In genomic region chr13:83124651-83125050, GRCm38 (mm10) we compare ENCODE assay signal across 22 mouse cellular contexts.
DNase-seq lines count a peak whose midpoint lies in the region; ATAC-seq lines count a peak whose summit lies in the region.
"Had no signal": no experiment of that assay in that cellular context is flagged by ENCODE, and none has a peak within 500 bp of the region (broad histone marks: within the 10 kb centered on the region; RNA-seq: fewer than 3 reads in every experiment).

No protein-coding gene starts in this region.

- no peak overlapping the region for H3K4me2 ChIP-seq in hindbrain, embryonic 15.5 days
- no peak overlapping the region for H3K4me2 ChIP-seq in hindbrain, embryonic 13.5 days
- H3K4me2 ChIP-seq in neural tube, embryonic 14.5 days (ENCODE audit: low read depth, low read length) = no peak overlapping the region
- H3K4me2 ChIP-seq: embryonic facial prominence, embryonic 15.5 days; heart, embryonic 15.5 days had no signal

- peak; percentile 36; the same call in 1 of the 2 replicates for ATAC-seq in cerebellum, adult (ENCODE audit: insufficient number of reproducible peaks, low FRiP score, low TSS enrichment)
- ATAC-seq in hindbrain, embryonic 15.5 days (ENCODE audit: low FRiP score, low read depth) = peak; percentile 61
- no peak for ATAC-seq in hindbrain, embryonic 13.5 days (ENCODE audit: low FRiP score)
- ATAC-seq in neural tube, embryonic 14.5 days (ENCODE audit: low read depth) = 0 out of 2 replicates have a peak, but pooled peaks have one; percentile 38
- ATAC-seq: forebrain, embryonic 14.5 days; hindbrain, postnatal 0 days had no signal

- DNase-seq in cerebellum, adult 11-12 months = no peak
- DNase-seq in neural tube, embryonic 10.5 days (ENCODE audit: extremely low spot score, low spot score) = no peak
- DNase-seq in yolk sac, embryonic 10.5 days (ENCODE audit: low spot score) = no peak
- DNase-seq: adrenal gland, postnatal 10 days; cerebellum, adult 2 months; cerebellum, postnatal 10 days; embryo, embryonic 11 days; gastrocnemius, postnatal 25 days; heart, adult 18-20 months; heart, postnatal 14 days; kidney, adult 11 months had no signal

- WGBS in hindbrain, embryonic 15.5 days = 77% methylated on average over 2 of the region's 2 CpGs
- 80% methylated on average over 2 of the region's 2 CpGs for WGBS in hindbrain, embryonic 13.5 days
- WGBS in neural tube, embryonic 14.5 days = 69% methylated on average over 2 of the region's 2 CpGs

- H3K27ac ChIP-seq in hindbrain, embryonic 15.5 days (replicated peaks) = no peak overlapping the region
- H3K27ac ChIP-seq in hindbrain, embryonic 13.5 days = no peak overlapping the region
- H3K27ac ChIP-seq in neural tube, embryonic 14.5 days (ENCODE audit: low read depth, low read length) = no peak overlapping the region
- H3K27ac ChIP-seq: embryonic facial prominence, embryonic 15.5 days; forebrain, embryonic 10.5 days; heart, embryonic 10.5 days; heart, embryonic 15.5 days; hindbrain, postnatal 0 days had no signal

- H3K27me3 ChIP-seq in hindbrain, embryonic 15.5 days = no peaks in the 10 kb centered on the region
- no peaks in the 10 kb centered on the region for H3K27me3 ChIP-seq in hindbrain, embryonic 13.5 days
- no peaks in the 10 kb centered on the region for H3K27me3 ChIP-seq in neural tube, embryonic 14.5 days (ENCODE audit: control insufficient read depth, insufficient read depth, low read length)
- H3K27me3 ChIP-seq: embryonic facial prominence, embryonic 15.5 days; heart, embryonic 15.5 days had no signal

- H3K4me3 ChIP-seq in hindbrain, embryonic 15.5 days = no peak overlapping the region
- H3K4me3 ChIP-seq in hindbrain, embryonic 13.5 days = no peak overlapping the region
- H3K4me3 ChIP-seq in neural tube, embryonic 14.5 days (ENCODE audit: low read depth, low read length) = no peak overlapping the region
- H3K4me3 ChIP-seq: embryonic facial prominence, embryonic 15.5 days; erythroblast, embryonic 14.5 days; forebrain, embryonic 10.5 days; heart, embryonic 10.5 days; heart, embryonic 15.5 days had no signal

- H3K9ac ChIP-seq in hindbrain, embryonic 15.5 days = no peak overlapping the region
- no peak overlapping the region for H3K9ac ChIP-seq in hindbrain, embryonic 13.5 days
- H3K9ac ChIP-seq in neural tube, embryonic 14.5 days (replicated peaks; ENCODE audit: low read depth, low read length) = no peak overlapping the region
- H3K9ac ChIP-seq: embryonic facial prominence, embryonic 15.5 days; heart, embryonic 15.5 days had no signal

- H3K36me3 ChIP-seq in hindbrain, embryonic 15.5 days = no peaks in the 10 kb centered on the region
- no peaks in the 10 kb centered on the region for H3K36me3 ChIP-seq in hindbrain, embryonic 13.5 days
- H3K36me3 ChIP-seq in neural tube, embryonic 14.5 days (ENCODE audit: control insufficient read depth, insufficient read depth, low read length) = no peaks in the 10 kb centered on the region
- H3K36me3 ChIP-seq: embryonic facial prominence, embryonic 15.5 days; forebrain, embryonic 10.5 days; heart, embryonic 10.5 days; heart, embryonic 15.5 days had no signal

- H3K9me3 ChIP-seq in hindbrain, embryonic 15.5 days = no peaks in the 10 kb centered on the region
- no peaks in the 10 kb centered on the region for H3K9me3 ChIP-seq in hindbrain, embryonic 13.5 days
- no peaks in the 10 kb centered on the region for H3K9me3 ChIP-seq in neural tube, embryonic 14.5 days (ENCODE audit: control insufficient read depth, low read length)
- H3K9me3 ChIP-seq: embryonic facial prominence, embryonic 15.5 days; forebrain, embryonic 10.5 days; heart, embryonic 10.5 days; heart, embryonic 15.5 days had no signal

- no peaks in the 10 kb centered on the region for H3K4me1 ChIP-seq in hindbrain, embryonic 15.5 days (replicated peaks)
- H3K4me1 ChIP-seq in hindbrain, embryonic 13.5 days (replicated peaks) = no peaks in the 10 kb centered on the region
- no peaks in the 10 kb centered on the region for H3K4me1 ChIP-seq in neural tube, embryonic 14.5 days (ENCODE audit: control insufficient read depth, insufficient read depth, low read length)
- H3K4me1 ChIP-seq: embryonic facial prominence, embryonic 15.5 days; forebrain, embryonic 10.5 days; heart, embryonic 10.5 days; heart, embryonic 15.5 days had no signal
